Mouse (Mus musculus): Measurements from ENCODE around the gene Hspd1.
"Not testable (repeated sequence)": the region's sequence is repeated elsewhere in the genome, so short reads cannot be mapped to it uniquely, and the experiment has no call there.

The Hspd1 gene

GRCm38 (mm10) chr1:55086868-55087400 lies 1.1 kb downstream of the Hspd1 start:
- peak; percentile 78 for DNase-seq

DNA sequence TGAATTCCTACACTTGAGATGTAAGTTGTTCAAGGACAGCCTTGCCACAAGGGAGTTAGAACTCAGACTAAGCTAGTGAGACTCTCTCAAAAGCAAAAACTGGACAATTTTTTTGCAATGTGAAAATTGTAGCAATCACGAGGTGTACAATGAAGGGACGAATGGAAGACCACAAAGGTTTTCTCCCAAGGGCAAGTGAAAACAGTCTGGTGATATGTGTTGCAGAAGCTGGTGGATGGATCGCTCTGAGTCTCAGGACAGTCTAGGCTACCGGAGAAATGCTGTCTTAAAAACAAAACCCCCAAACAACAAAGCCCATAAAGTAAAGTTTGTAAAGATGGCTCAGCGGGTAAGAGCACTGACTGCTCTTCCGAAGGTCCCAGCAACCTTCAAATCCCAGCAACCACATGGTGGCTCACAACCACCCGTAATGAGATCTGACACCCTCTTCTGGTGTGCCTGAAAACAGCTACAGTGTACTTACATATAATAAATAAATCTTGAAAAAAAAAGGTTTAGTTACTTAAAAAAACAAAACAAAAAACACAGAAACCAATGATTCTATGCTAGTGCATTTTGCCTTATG lies 2.2 kb downstream of the Hspd1 start:
- DNase-seq = no peak

GRCm38 (mm10) chr1:55082106-55082505 lies 5.9 kb downstream of the Hspd1 start:
- DNase-seq = no peak

DNA sequence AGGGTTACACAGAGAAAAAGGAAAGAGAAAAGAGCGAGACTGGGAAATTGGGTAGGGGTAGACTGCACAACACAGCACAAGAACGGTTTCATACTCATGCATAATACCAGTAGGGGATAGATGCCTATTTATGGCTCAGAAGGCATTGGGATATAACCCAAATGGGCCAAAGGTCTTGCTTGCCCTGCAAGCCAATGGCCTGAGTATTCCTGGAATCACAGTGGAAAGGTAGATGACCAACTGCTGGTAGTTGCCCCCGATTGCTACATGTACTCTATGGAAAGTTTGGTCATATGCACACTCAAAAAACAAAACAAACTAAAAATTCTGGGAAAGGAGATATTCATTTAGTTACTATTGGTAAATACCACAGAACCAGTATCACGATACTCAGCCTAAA lies 8.4 kb downstream of the Hspd1 start:
- no peak for DNase-seq

DNA sequence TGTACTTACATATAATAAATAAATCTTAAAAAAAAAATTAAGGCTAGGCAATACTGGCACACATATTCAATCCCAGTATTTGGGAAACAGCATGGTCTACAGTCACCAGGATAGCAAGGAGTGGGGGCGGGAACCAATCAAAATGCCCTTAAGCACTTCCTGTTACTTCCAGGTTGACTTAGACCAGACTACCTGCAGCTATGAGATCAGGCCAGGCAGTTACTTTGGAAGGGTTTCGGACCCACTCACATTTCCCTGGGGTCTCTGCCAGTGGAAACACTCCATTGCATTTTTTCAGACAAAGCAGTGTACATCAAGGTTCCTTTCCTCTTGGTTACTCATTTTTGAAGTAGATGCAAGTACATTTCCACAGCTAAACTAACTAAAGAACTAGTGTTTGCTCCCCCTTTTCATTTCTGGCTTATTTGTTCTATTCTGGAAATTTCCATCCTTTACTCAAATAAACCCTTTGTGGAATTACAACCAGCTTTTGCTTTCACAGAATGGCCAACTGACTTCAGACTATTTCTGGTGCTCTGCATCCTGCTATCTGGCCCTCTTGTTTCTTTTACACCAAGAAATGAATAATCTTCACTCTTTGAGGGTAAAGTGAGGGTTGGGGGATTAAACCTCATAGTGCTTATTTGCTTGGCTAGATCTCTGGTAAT lies 11.1 kb downstream of the Hspd1 start:
- no peak for DNase-seq

GRCm38 (mm10) chr1:55076395-55076743 lies 11.7 kb downstream of the Hspd1 start:
- DNase-seq = no peak

DNA sequence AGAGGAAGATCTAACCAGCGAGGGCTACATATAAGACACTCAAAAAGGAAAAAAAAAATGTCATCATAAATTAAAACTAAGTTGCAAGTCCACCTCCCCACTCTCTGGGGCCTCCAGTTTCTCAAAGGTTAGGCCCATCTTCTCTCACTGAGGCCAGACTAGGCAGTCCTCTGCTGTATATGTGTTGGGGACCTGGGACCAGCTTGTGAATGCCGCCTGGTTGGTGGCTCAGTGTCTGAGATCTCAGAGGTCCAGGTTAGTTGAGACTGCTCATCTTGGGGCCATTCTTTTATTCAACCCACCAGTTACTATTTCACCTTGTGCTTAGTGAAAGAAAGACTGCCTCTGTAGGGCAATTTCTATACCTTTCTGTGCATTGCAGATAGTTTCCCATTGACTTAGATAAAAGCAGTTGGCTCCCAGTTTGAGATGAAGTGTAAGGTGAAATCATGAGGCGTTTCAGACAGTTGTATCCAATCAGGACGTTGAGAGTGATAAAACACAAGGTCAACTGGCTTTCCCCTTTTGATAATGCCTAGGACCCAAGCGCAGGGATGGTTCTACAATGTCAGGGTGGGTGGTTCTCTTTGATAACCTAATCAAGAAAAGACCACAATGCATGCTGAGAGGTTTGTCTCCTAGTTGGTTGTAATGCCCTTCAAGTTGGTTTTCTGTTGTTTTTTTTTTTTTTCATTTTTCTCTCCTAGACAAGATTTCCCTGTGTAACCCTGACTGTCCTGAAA lies 12.2 kb downstream of the Hspd1 start:
- no peak for DNase-seq

DNA sequence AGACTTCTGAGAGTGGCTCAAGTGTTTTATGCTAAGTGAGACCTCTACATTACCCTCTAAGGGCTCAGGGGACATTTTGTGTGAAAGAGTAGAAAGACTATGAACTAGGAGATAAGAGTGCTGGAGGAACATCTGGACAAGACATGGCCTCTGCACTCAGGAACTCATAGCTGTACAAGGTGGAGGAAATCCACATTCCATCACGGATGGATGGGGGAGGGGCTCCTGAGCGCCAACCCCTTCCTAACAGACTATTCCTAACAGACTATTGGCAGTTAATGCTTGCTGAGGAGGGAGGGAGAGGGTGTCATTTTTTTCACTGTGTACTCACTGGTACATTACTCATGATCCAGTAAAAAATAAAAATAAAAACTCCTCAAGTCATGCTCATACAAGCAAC lies 13.3 kb downstream of the Hspd1 start:
- no peak for DNase-seq

GRCm38 (mm10) chr1:55072328-55072727 lies 15.7 kb downstream of the Hspd1 start:
- DNase-seq = not testable (repeated sequence)

GRCm38 (mm10) chr1:55061772-55062171 lies 26.3 kb downstream of the Hspd1 start:
- DNase-seq = no peak

DNA sequence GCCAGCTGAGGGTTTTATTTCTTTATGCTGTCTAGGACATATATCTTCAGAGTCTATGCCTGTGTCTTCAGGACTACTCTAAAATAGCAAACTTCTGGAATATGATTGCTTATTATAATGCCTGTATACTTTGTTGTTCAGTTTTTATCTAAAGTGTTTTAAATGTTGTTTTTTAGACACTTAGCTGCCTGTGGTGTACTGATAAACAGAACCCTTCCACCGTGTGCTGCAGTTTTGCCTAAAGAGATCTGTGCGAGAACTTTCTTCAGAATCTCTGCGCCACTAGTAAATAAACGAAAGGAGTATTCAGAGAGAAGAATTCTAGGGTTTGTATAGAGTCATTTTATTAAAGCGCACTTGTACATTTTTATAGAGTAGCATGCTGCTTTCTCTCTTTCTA lies 26.9 kb downstream of the Hspd1 start:
- DNase-seq = no peak

- DNase-seq = not testable (repeated sequence)
Observed at GRCm38 (mm10) chr1:55058383-55058782, 29.7 kb downstream of the Hspd1 start.

GRCm38 (mm10) chr1:55055322-55056115 lies 32.5 kb downstream of the Hspd1 start:
- DNase-seq = no peak

DNA sequence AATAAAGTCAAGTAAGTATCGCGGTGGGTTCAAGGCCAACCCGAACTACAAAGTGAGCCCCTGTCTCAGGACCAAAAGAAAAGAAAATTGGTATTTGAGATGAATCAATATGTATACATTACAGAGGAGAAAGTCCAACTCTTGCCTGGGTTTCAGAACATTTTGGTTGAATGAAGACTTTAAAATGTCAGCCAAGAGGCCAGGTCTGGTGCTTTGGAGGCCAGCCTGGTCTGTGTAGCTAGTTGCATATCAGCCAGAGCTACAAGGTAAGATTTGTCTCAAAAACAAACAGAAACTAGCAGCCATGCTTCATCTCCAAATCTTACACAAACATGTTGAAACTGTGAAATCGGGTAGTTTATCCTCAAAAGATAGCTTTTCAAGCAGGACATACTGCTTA lies 34.4 kb downstream of the Hspd1 start:
- DNase-seq = no peak

GRCm38 (mm10) chr1:55053005-55053404 lies 35.0 kb downstream of the Hspd1 start:
- DNase-seq = peak; percentile 82

- DNase-seq = peak; percentile 99
Observed at GRCm38 (mm10) chr1:55052355-55052953, 35.6 kb downstream of the Hspd1 start, which contains the start of gene Coq10b. TSS of gene Coq10b (plus strand) at chr1:55052770.

- no peak for DNase-seq
Observed at GRCm38 (mm10) chr1:55051671-55052070, 36.4 kb downstream of the Hspd1 start.

DNA sequence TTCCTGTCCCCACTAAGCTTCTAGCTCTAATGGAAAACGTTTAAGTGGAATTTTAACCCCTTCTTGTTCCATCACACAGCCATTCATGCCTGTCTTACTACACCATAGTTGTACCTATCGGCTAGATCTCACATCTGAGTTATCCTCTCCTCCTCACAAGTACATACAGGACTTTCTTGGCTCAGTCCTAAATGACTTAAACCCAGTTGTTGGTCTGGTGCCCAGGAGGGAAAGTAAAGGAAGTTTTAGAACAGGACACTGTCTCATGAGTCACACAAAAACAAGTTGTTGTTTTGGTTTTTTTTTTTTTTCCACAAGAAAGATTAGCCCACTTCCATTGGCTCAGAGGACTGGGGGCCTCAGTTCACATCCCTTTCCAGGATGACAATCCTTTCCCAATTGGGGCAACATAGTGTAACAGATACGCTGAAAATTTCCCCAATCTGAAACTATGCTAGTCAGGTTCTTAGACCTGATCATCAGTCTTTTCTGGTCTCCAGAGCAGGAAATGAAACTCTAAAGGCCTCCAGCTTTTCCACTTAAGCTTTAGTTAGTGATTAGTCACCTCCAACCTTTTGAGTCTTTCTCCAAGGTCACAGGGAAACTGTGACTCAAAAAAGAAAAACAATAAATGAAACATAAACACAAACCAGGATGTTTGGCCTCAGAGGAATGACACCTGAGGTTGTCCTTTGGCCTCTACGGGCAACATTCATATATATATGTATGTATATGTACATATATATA lies 39.0 kb downstream of the Hspd1 start:
- no peak for DNase-seq

DNA sequence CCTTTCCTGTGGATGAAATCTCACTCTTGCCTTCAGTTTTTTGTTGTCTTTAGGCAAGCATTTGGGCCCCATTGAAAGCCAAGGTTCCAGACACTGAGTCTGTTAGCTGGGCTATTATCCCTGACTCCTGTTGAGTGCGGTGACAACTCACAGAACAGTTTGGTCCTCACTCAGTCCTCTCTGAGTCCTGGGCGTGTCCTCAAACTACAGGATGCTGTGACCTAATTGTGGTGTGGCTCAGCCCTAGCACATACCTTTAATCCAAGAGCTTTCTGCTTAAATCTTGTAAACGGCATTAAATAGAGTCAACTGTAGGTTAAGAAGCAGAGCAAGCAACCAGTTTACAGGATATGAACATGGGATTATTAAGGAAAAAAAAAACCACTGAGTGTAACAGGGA lies 44.9 kb downstream of the Hspd1 start:
- no peak for DNase-seq

DNA sequence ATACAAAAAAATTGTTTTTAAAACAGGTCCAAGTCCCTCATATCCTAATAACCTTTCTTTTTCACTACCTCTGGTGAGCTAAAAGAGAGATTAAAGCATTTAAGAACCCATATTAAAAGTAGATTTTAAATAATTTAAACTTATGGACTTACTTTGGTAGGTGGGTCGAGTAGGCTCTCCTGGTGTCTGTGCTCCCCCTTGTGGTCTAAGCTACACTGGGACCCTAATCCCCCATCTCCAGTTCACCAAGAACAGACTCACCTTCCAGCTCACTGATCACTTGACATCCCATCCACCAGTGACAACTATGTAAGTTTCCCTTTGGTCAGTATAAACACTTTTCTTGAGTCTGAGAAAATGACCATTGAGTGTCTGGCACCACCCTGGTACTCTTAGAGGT lies 45.8 kb downstream of the Hspd1 start:
- no peak for DNase-seq

DNA sequence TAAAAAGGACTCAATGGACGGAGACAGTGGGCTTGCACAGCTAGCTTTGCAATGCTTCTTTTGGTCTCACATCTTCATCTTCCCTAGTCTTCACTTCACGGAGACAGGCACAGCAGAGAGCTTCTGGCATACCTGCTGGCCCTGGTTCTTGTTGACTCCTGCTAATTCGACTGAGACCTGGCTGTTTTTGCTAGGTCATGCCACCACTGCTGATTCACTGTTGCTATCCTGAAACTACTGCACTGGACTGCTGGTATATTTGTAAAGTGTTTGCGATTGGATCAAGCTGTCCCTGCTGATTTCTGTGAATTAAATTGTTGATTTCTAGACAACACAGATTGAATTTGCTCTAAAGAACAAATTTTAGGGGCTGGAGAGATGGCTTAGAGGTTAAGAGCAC lies 46.4 kb downstream of the Hspd1 start:
- no peak for DNase-seq

- DNase-seq = no peak
Observed at GRCm38 (mm10) chr1:55039944-55040343, 48.1 kb downstream of the Hspd1 start.
